Mouse (Mus musculus) neural tube, embryonic 15.5 days (tissue): ENCODE results near the gene Ptprg. TPM values are rescaled to one million over a fixed set of nuclear protein-coding genes. Genes with fewer than 3 reads are reported as not detected.

Experiments used
- ATAC-seq: fragments of 200-750 bp; cut with Nextera tagmentation; 2 replicates; pipeline ENCODE4 v1.8.0; 2017; ENCODE audit warnings: mild to moderate bottlenecking, moderate TSS enrichment, moderate library complexity; ENCODE audit not compliant: low FRiP score
- H3K27ac ChIP-seq: fragments of 300-500 bp; sonication (generic); replicated peaks from 2 replicates; pipeline ENCODE4 v1.5.1; 2015; ENCODE audit warnings: mild to moderate bottlenecking, inconsistent platforms
- H3K27me3 ChIP-seq: fragments of 300-500 bp; sonication (generic); replicated peaks from 2 replicates; pipeline ENCODE4 v1.6.1; 2015; ENCODE audit warnings: inconsistent platforms
- H3K36me3 ChIP-seq: fragments of 300-500 bp; sonication (generic); 2 replicates; pipeline ENCODE4 v1.6.1; 2015; ENCODE audit warnings: inconsistent platforms
- H3K4me1 ChIP-seq: fragments of 300-500 bp; sonication (generic); 2 replicates; pipeline ENCODE4 v1.6.1; 2015; ENCODE audit warnings: inconsistent platforms
- H3K4me2 ChIP-seq: fragments of 300-500 bp; sonication (generic); 2 replicates; pipeline ENCODE4 v1.6.1; 2015; ENCODE audit warnings: inconsistent platforms, mild to moderate bottlenecking, moderate library complexity
- H3K4me3 ChIP-seq: fragments of 300-500 bp; sonication (generic); replicated peaks from 2 replicates; pipeline ENCODE4 v1.5.1; 2015; ENCODE audit warnings: mild to moderate bottlenecking, inconsistent platforms
- H3K9ac ChIP-seq: fragments of 300-500 bp; sonication (generic); replicated peaks from 2 replicates; pipeline ENCODE4 v1.6.1; 2015; ENCODE audit warnings: mild to moderate bottlenecking, inconsistent platforms
- H3K9me3 ChIP-seq: fragments of 300-500 bp; sonication (generic); replicated peaks from 2 replicates; pipeline ENCODE4 v1.6.1; 2016; ENCODE audit warnings: inconsistent platforms
- WGBS: fragments of 180-500 bp; shearing (Covaris S2); methylation state at CpG from one replicate; pipeline ENCODE4 v1.1.7; 2015; ENCODE audit warnings: mixed read lengths; 5-methylcytosine and 5-hydroxymethylcytosine counted together
- polyA plus RNA-seq: library from polyadenylated mRNA; unstranded; fragments of >200 nt; fragmentation: Nextera tagmentation; extraction: Ambion mirVana; gene quantifications from 2 replicates; pipeline ENCODE4 v1.2.1, GENCODE M21; 2015

The Ptprg gene
- polyA plus RNA-seq, 1 experiment from 2014 or later = 40.4 TPM

DNA sequence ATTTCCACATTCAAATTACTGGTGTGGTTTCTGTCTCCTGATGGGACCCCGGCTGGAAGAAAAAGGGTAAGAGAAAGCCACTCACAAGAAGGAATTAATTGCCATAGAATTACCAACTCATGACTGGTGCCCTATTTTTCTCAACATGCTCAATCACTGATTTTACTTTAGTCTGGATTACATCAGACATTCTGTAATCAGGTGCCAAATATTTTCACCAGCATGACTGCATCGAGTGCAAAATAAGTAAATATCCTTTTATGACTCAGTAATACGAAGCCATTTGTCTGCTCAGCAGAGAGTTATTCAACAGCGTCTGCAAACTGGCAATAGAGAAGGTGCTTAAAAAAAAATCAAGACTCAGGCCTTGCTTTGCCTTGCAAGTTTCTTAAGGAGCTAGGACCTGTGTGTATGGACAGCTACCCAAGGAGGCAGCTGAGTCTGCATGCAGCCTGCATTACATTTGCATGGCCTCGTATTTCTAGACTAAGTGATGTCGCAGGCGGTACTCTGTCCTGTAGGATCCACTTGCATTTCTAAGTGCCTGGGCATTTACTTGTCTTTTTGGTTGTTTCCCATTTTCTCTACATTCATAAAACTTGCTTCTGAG, 517.6 kb downstream of the Ptprg start:
- no peaks in the 10 kb centered on the region for H3K4me1 ChIP-seq
- no peak overlapping the region for H3K9ac ChIP-seq
- no peak for ATAC-seq
- WGBS = 70% methylated on average over 7 of the region's 7 CpGs
- H3K27ac ChIP-seq = no peak overlapping the region
- no peak overlapping the region for H3K4me2 ChIP-seq
- H3K9me3 ChIP-seq = no peaks in the 10 kb centered on the region
- H3K36me3 ChIP-seq = no peaks in the 10 kb centered on the region
- H3K4me3 ChIP-seq = no peak overlapping the region
- no peaks in the 10 kb centered on the region for H3K27me3 ChIP-seq

DNA sequence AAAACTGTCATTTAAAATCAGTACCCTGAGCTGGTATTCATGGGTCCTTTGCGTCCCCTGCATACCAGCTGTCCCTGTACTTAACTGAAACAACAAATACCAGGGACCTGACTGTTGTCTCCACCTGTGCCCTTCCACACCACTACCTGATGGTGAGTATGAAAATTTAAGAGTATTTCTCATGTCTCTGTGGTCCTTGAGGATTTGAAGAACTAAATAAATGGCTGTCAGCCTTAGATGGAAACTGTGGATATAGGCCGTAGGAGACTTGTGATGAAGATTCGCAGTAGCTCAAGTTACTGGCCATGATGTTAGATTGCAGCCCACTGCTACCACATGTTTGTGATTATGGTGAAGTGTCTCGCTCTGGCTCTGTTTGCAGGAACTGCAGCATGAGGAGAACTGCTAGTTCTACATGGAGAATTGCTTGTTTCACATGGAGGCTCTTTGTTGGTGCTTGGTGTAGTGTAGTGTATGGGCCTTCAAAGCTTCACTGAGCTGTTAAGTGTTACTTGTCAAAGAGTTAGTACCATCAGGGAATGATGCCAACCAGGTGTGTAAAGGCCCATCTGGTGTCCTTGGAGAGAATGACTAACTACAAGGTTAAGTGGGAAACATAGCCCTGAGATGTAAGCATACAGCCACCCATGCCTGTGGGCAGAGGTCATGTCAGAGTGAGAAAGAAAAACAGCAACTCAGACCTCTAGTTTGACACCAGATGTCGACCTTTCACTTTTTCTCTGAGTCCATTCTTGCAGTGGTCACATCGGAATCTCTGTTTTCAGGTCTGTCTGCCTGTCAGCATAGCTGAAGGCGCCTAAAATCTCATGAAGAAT, 518.9 kb downstream of the Ptprg start:
- no peak for ATAC-seq
- no peak overlapping the region for H3K27ac ChIP-seq
- no peak overlapping the region for H3K9ac ChIP-seq
- no peaks in the 10 kb centered on the region for H3K27me3 ChIP-seq
- no peak overlapping the region for H3K4me3 ChIP-seq
- no peak overlapping the region for H3K4me2 ChIP-seq
- H3K36me3 ChIP-seq = no peaks in the 10 kb centered on the region
- H3K9me3 ChIP-seq = no peaks in the 10 kb centered on the region
- H3K4me1 ChIP-seq = 0 out of 2 replicates have a peak, but pooled peaks cover 8% of the 10 kb centered on the region
- WGBS = 87% methylated on average over 7 of the region's 7 CpGs

DNA sequence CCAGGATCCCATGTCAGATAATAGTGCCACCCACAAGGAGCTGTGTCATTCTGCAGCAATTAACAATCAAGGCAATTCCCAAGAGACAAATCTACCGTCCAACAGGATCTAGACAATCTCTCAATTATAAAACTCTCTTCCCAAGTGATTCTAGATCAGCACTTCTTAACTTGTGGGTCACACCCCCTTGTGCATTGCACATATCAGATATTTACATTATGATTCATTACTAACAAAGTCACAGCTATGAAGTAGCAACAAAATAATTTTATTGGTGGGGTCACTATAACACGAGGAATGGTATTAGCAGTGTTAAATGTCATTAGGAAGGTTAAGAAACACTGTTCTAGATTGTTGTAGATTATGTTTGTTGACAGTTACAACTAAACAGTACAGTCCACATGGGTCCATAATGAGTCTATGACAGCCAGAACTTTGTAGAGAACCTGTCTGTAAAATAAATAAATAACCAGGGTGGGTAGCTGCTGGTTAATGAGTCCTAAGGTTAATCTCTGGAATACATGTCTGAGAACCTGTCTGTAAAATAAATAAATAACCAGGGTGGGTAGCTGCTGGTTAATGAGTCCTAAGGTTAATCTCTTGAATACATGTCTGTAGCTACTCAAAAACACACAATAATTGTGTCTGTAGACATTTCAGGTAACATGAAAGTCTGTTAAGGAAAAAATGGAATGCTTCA, 520.2 kb downstream of the Ptprg start:
- H3K4me3 ChIP-seq = no peak overlapping the region
- H3K4me1 ChIP-seq = 0 out of 2 replicates have a peak, but pooled peaks cover 10% of the 10 kb centered on the region
- no peaks in the 10 kb centered on the region for H3K36me3 ChIP-seq
- H3K9ac ChIP-seq = no peak overlapping the region
- no peak overlapping the region for H3K27ac ChIP-seq
- ATAC-seq = no peak
- no peaks in the 10 kb centered on the region for H3K27me3 ChIP-seq
- H3K9me3 ChIP-seq = no peaks in the 10 kb centered on the region
- WGBS = 61% methylated on average over 2 of the region's 2 CpGs
- no peak overlapping the region for H3K4me2 ChIP-seq

- WGBS = 77% methylated on average over 7 of the region's 7 CpGs
- no peak overlapping the region for H3K9ac ChIP-seq
Measured at GRCm38 (mm10) chr14:12077193-12077592, 523.9 kb downstream of the Ptprg start.

GRCm38 (mm10) chr14:12079250-12079649, 525.9 kb downstream of the Ptprg start:
- Histone ChIP-seq H3K9ac (no peak overlapping the region), H3K4me3 (no peak overlapping the region), H3K27ac (peak overlapping the region; percentile 52), H3K36me3 (no peaks in the 10 kb centered on the region), H3K9me3 (no peaks in the 10 kb centered on the region), H3K4me1 (peaks cover 45% of the 10 kb centered on the region), H3K4me2 (no peak overlapping the region), H3K27me3 (no peaks in the 10 kb centered on the region)
- WGBS = 20% methylated on average over 6 of the region's 6 CpGs
- ATAC-seq = peak; percentile 19

More at GRCm38 (mm10) chr14:12077193-12077592, 523.9 kb downstream of the Ptprg start:
- peaks cover 37% of the 10 kb centered on the region for H3K4me1 ChIP-seq
- no peaks in the 10 kb centered on the region for H3K9me3 ChIP-seq
- H3K4me3 ChIP-seq = no peak overlapping the region
- no peak overlapping the region for H3K4me2 ChIP-seq
- H3K36me3 ChIP-seq = no peaks in the 10 kb centered on the region
- no peaks in the 10 kb centered on the region for H3K27me3 ChIP-seq
- H3K27ac ChIP-seq = no peak overlapping the region
- no peak for ATAC-seq

DNA sequence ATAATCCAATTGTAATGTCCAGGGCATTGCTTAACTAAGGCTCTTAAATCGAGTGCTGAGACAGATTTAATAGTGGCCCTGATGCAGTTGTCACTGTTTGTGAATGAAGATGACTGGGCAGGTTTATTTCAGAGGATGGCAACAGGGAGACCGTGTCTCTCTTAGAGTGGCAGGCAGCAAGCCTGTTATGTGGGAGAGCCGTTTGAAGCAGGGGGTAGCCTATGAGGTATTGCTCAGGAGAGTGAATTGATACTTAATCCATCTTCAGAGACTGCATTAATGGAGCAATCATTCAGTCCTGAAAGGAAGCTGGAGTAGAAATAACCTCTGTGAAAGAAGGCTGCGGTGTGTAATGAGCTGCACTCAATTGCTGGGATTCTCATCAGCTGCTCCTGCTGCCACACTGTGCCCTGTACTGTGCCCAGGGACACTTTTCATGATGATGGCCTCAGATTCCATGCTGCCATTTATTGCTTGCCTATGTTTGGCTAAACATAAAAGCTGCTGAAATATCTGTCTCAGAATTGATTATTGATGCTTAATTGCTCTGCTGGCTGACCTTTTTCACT, 526.6 kb downstream of the Ptprg start:
- ATAC-seq = peak; percentile 61
- H3K9me3 ChIP-seq = no peaks in the 10 kb centered on the region

DNA sequence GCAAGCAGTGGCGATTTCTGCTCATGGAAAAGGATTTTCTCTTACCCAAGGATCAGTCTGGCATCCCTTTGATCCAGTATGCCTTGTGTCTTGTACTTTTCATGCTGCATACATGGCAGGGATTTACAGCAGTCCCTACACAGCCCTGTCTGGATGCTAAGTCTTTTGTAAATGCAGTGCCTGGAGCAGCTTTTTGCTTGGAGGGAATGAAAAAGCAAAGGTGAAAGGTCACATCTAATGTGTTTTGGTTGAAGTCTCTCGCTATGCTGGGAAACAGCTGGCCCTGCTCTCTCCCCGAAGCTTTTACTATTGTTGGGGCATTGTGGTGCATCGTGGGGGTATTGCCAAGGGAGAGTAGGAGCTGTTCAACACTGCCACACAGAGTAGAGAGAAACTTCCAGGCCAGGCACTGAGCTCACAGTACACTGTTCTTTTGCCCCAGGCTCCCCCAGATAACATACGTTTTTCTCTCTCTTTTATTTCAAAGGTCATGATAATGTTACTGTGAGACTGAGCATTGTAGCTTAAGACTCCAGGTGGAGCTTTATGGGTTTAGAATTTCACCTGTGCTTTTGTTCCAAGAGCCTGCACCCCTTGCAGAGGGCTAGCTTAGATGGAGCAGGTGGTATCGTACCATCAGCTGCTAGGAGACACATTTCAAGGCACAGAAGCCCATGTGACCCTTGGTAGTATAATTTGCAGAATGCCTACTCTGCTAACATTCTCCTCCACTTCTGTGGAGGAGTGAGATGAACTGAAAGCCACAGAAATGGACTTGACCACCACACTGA, 529.0 kb downstream of the Ptprg start:
- Histone ChIP-seq H3K4me3 (no peak overlapping the region), H3K27ac (no peak overlapping the region), H3K27me3 (no peaks in the 10 kb centered on the region), H3K36me3 (no peaks in the 10 kb centered on the region), H3K9me3 (no peaks in the 10 kb centered on the region), H3K9ac (no peak overlapping the region), H3K4me1 (peaks cover 43% of the 10 kb centered on the region), H3K4me2 (no peak overlapping the region)
- 23% methylated on average over 6 of the region's 6 CpGs for WGBS
- ATAC-seq = no peak

More for the DNA sequence above, 526.6 kb downstream of the Ptprg start:
- no peak overlapping the region for H3K4me2 ChIP-seq
- peak overlapping the region; percentile 52 for H3K27ac ChIP-seq
- peaks cover 45% of the 10 kb centered on the region for H3K4me1 ChIP-seq
- H3K36me3 ChIP-seq = no peaks in the 10 kb centered on the region
- H3K4me3 ChIP-seq = no peak overlapping the region
- no peaks in the 10 kb centered on the region for H3K27me3 ChIP-seq
- 7% methylated on average over 4 of the region's 4 CpGs for WGBS
- H3K9ac ChIP-seq = no peak overlapping the region

GRCm38 (mm10) chr14:12084076-12084475, 530.7 kb downstream of the Ptprg start:
- Histone ChIP-seq H3K4me2 (no peak overlapping the region), H3K4me1 (peaks cover 36% of the 10 kb centered on the region), H3K27ac (no peak overlapping the region), H3K9ac (no peak overlapping the region), H3K27me3 (no peaks in the 10 kb centered on the region), H3K36me3 (no peaks in the 10 kb centered on the region), H3K9me3 (no peaks in the 10 kb centered on the region), H3K4me3 (no peak overlapping the region)
- WGBS = 78% methylated on average over 4 of the region's 4 CpGs
- ATAC-seq = no peak

GRCm38 (mm10) chr14:12085078-12085477, 531.7 kb downstream of the Ptprg start:
- ATAC-seq = no peak
- H3K4me1 ChIP-seq = peaks cover 29% of the 10 kb centered on the region
- 76% methylated on average over 4 of the region's 4 CpGs for WGBS

GRCm38 (mm10) chr14:12086167-12086566, 532.8 kb downstream of the Ptprg start:
- no peak overlapping the region for H3K4me2 ChIP-seq
- no peaks in the 10 kb centered on the region for H3K27me3 ChIP-seq
- peaks cover 27% of the 10 kb centered on the region for H3K4me1 ChIP-seq
- H3K9ac ChIP-seq = no peak overlapping the region
- H3K4me3 ChIP-seq = no peak overlapping the region
- no peaks in the 10 kb centered on the region for H3K36me3 ChIP-seq
- WGBS = 65% methylated on average over 5 of the region's 5 CpGs
- no peak for ATAC-seq
- no peak overlapping the region for H3K27ac ChIP-seq
- H3K9me3 ChIP-seq = no peaks in the 10 kb centered on the region

More at GRCm38 (mm10) chr14:12085078-12085477, 531.7 kb downstream of the Ptprg start:
- H3K27me3 ChIP-seq = no peaks in the 10 kb centered on the region
- H3K9me3 ChIP-seq = no peaks in the 10 kb centered on the region
- no peak overlapping the region for H3K4me3 ChIP-seq
- no peaks in the 10 kb centered on the region for H3K36me3 ChIP-seq
- no peak overlapping the region for H3K4me2 ChIP-seq
- no peak overlapping the region for H3K9ac ChIP-seq
- no peak overlapping the region; the same call in 1 of the 2 replicates for H3K27ac ChIP-seq

GRCm38 (mm10) chr14:12089954-12090353, 536.6 kb downstream of the Ptprg start:
- H3K4me2 ChIP-seq = no peak overlapping the region
- H3K9ac ChIP-seq = no peak overlapping the region
- peaks cover 19% of the 10 kb centered on the region for H3K4me1 ChIP-seq
- ATAC-seq = no peak
- H3K27me3 ChIP-seq = no peaks in the 10 kb centered on the region
- no peaks in the 10 kb centered on the region for H3K9me3 ChIP-seq
- H3K27ac ChIP-seq = no peak overlapping the region
- H3K4me3 ChIP-seq = no peak overlapping the region
- H3K36me3 ChIP-seq = no peaks in the 10 kb centered on the region
